Mouse (Mus musculus) embryonic facial prominence, embryonic 11.5 days (tissue): ENCODE measurements around the gene Nfasc. TPM values are rescaled to one million over a fixed set of nuclear protein-coding genes. Genes with fewer than 3 reads are reported as not detected.

ENCODE experiments used
- ATAC-seq: fragments of 200-750 bp; cut with Nextera tagmentation; replicated peaks from 2 replicates; pipeline ENCODE4 v1.8.0; 2017; ENCODE audit warnings: low read depth; ENCODE audit not compliant: insufficient number of reproducible peaks, low FRiP score, low TSS enrichment
- DNase-seq: peaks from one replicate; pipeline ENCODE4 v3.0.0-alpha.2; 2015; ENCODE audit warnings: low spot score
- H3K27ac ChIP-seq: fragments of 300-500 bp; sonication (generic); replicated peaks from 2 replicates; pipeline ENCODE4 v1.5.1; 2014; ENCODE audit warnings: mild to moderate bottlenecking, low read depth, low read length, control low read depth
- H3K27me3 ChIP-seq: fragments of 300-500 bp; sonication (generic); 2 replicates; pipeline ENCODE4 v1.6.1; 2014; ENCODE audit warnings: mild to moderate bottlenecking, low read length, moderate library complexity, mixed read lengths; ENCODE audit not compliant: control insufficient read depth, insufficient read depth
- H3K36me3 ChIP-seq: fragments of 300-500 bp; sonication (generic); replicated peaks from 2 replicates; pipeline ENCODE4 v1.6.1; 2014; ENCODE audit warnings: low read depth, mild to moderate bottlenecking, low read length, moderate library complexity, mixed read lengths; ENCODE audit not compliant: control insufficient read depth, insufficient read depth
- H3K4me1 ChIP-seq: fragments of 300-500 bp; sonication (generic); 2 replicates; pipeline ENCODE4 v1.6.1; 2014; ENCODE audit warnings: low read length, mixed read lengths; ENCODE audit not compliant: control insufficient read depth, insufficient read depth
- H3K4me2 ChIP-seq: fragments of 300-500 bp; sonication (generic); 2 replicates; pipeline ENCODE4 v1.6.1; 2014; ENCODE audit warnings: low read depth, mild to moderate bottlenecking, control low read depth, low read length, moderate library complexity
- H3K4me3 ChIP-seq: fragments of 300-500 bp; sonication (generic); 2 replicates; pipeline ENCODE4 v1.5.1; 2014; ENCODE audit warnings: low read depth, low read length, control low read depth
- H3K9ac ChIP-seq: fragments of 300-500 bp; sonication (generic); replicated peaks from 2 replicates; pipeline ENCODE4 v1.6.1; 2014; ENCODE audit warnings: mild to moderate bottlenecking, control low read depth, low read length
- H3K9me3 ChIP-seq: fragments of 300-500 bp; sonication (generic); replicated peaks from 2 replicates; pipeline ENCODE4 v1.6.1; 2016; ENCODE audit warnings: mild to moderate bottlenecking, low read length, inconsistent platforms, mixed read lengths; ENCODE audit not compliant: control insufficient read depth
- WGBS: fragments of 180-500 bp; shearing (Covaris S2); extraction: QIAGEN DNeasy Blood & Tissue Kit; methylation state at CpG from one replicate; pipeline ENCODE4 v1.1.7; 2014; 5-methylcytosine and 5-hydroxymethylcytosine counted together
- polyA plus RNA-seq: library from polyadenylated mRNA; unstranded; fragments of >200 nt; fragmentation: Nextera tagmentation; extraction: Ambion mirVana; gene quantifications from 2 replicates; pipeline ENCODE4 v1.2.1, GENCODE M21; 2014

The Nfasc gene
- polyA plus RNA-seq, 1 experiment from 2014 or later, result 3.6 TPM

- no peak for DNase-seq
- WGBS, result 83% methylated on average over 6 of the region's 6 CpGs
- no peaks in the 10 kb centered on the region for H3K9me3 ChIP-seq
- H3K9ac ChIP-seq, result no peak overlapping the region
- no peak overlapping the region for H3K27ac ChIP-seq
- no peaks in the 10 kb centered on the region for H3K4me1 ChIP-seq
- H3K4me3 ChIP-seq, result no peak overlapping the region
- no peak for ATAC-seq
- H3K27me3 ChIP-seq, result no peaks in the 10 kb centered on the region
- H3K4me2 ChIP-seq, result no peak overlapping the region
- H3K36me3 ChIP-seq, result no peaks in the 10 kb centered on the region
These were observed 101.3 kb downstream of the Nfasc start for GRCm38 (mm10) chr1:132640256-132640655.

DNA sequence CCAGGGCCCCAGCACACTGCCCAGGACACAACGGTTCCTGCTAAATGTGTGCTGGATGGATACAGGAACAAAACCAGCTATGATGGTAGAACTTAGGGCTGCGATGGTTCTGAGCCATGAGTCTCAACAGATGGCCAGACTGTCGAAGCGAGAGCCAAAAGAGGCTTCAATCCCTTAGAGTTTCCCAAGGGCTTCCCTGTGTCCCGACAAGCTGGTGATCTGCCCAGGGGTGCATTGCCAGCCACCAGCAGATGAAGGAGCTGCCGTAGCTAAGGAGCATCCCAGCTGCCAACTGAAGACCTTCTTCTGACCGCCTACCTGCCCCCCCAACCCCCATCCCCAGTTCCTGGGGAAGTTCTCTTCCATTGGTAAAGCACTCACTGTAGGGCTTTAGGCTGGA, 104.3 kb downstream of the Nfasc start:
- no peaks in the 10 kb centered on the region for H3K9me3 ChIP-seq
- H3K36me3 ChIP-seq, result no peaks in the 10 kb centered on the region
- H3K4me2 ChIP-seq, result no peak overlapping the region
- DNase-seq, result no peak
- no peak overlapping the region for H3K27ac ChIP-seq
- H3K4me3 ChIP-seq, result no peak overlapping the region
- H3K9ac ChIP-seq, result no peak overlapping the region
- no peak for ATAC-seq
- H3K4me1 ChIP-seq, result no peaks in the 10 kb centered on the region
- H3K27me3 ChIP-seq, result no peaks in the 10 kb centered on the region
- 90% methylated on average over 7 of the region's 7 CpGs for WGBS

DNA sequence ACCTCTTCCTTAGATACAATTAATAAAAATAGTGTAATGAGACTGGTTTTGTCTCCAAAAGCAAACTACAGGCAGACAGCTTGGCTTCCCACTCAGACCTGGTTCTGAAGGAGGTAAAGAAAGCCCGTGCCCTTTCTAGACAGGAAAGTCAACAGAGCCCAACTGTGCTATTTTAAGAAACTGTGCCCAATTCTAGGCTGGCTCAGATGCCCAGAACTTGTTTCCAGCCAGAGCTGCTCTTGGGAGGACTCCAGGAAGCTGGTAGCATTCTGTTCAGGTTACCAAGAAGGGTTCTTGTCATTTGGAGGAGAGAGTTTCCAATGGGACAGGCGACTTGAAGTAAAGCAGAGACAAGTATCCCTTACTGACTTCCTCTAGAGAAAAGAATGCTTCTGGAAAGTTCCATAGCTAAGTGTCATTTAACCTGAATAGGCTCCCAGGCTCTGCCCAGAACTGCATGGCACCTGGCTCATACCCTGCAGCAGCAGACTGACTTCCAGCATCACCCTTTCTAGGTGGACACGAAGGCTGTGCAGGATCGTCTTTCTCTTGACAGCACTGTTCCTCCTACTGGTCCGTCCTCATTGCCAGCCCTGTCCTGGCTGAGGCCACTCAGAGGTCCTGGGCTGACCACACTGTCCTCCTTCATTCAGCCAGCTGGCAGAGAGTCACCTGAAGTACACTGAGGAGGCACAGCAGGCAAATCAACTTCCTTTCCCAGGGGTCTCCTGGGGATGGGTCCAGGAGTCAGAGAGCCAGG, 111.8 kb downstream of the Nfasc start:
- Histone ChIP-seq H3K36me3 (no peaks in the 10 kb centered on the region), H3K27me3 (no peaks in the 10 kb centered on the region), H3K9ac (no peak overlapping the region), H3K27ac (no peak overlapping the region), H3K9me3 (no peaks in the 10 kb centered on the region), H3K4me2 (no peak overlapping the region), H3K4me3 (no peak overlapping the region), H3K4me1 (no peaks in the 10 kb centered on the region)
- DNase-seq (no peak), ATAC-seq (no peak)
- 84% methylated on average over 5 of the region's 5 CpGs for WGBS

DNA sequence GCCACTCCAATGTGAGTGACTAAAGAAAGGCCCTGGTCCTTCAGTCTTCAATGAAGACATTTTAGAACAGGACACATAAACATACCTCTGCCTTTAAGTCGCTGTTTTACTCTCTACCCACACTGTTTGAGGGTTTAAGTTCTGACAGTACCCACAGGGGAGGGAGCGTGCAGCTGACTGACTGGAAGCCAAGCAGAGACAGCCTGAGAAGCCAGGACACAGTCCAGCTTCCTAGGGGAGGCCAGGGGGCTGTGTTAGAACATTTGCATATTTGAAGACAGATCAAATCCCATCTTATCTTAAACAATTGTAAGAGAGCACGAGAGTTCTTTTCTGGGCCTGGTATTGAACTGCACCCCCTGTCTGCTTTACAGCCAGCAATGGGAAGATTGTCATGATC, 113.0 kb downstream of the Nfasc start:
- H3K4me3 ChIP-seq, result no peak overlapping the region
- no peaks in the 10 kb centered on the region for H3K4me1 ChIP-seq
- H3K4me2 ChIP-seq, result no peak overlapping the region
- no peak overlapping the region for H3K9ac ChIP-seq
- no peaks in the 10 kb centered on the region for H3K27me3 ChIP-seq
- WGBS, result 77% methylated on average over 3 of the region's 3 CpGs
- no peak overlapping the region for H3K27ac ChIP-seq
- H3K9me3 ChIP-seq, result no peaks in the 10 kb centered on the region
- H3K36me3 ChIP-seq, result no peaks in the 10 kb centered on the region
- DNase-seq (no peak), ATAC-seq (no peak)

GRCm38 (mm10) chr1:132628183-132628582, 113.4 kb downstream of the Nfasc start:
- no peak for DNase-seq
- Histone ChIP-seq H3K4me3 (no peak overlapping the region), H3K36me3 (no peaks in the 10 kb centered on the region), H3K27me3 (no peaks in the 10 kb centered on the region), H3K4me1 (no peaks in the 10 kb centered on the region), H3K4me2 (no peak overlapping the region), H3K9ac (no peak overlapping the region), H3K9me3 (no peaks in the 10 kb centered on the region), H3K27ac (no peak overlapping the region)
- no peak for ATAC-seq
- 93% methylated on average over 8 of the region's 8 CpGs for WGBS

DNA sequence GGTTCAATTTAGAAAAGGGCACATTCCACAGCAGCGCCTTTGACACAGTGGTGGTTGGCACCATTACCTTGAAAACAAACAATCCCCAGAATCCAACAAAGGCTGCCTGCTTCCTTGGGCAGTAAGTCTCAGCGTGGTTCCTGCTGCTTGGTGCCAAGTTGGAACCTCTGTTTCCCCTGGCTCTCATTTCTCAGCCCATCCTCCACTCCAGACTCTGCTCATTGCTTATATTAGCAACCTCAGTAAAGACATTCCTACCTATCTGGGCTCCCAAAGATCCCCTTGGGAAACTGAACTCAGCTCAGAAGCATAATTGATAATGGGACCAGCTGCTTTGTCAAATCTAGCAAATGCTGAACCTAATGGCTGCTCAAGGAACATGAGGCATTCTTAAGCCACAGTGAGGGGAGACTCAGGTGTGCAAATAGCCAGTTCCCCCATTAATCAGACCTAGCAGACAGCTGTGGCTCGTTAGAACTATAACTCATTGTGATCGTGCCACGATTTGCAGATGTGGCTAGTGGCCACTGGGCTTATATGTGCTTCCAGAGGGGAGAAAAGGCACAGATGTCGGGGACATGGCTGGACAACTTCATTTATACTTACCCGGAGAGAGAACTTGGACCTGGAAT, 115.4 kb downstream of the Nfasc start:
- WGBS, result 64% methylated on average over 7 of the region's 7 CpGs
- Histone ChIP-seq H3K9ac (no peak overlapping the region), H3K4me3 (no peak overlapping the region), H3K4me2 (no peak overlapping the region), H3K4me1 (no peaks in the 10 kb centered on the region), H3K27ac (no peak overlapping the region), H3K36me3 (no peaks in the 10 kb centered on the region), H3K9me3 (no peaks in the 10 kb centered on the region), H3K27me3 (no peaks in the 10 kb centered on the region)
- no peak for ATAC-seq
- no peak for DNase-seq

- Histone ChIP-seq H3K27ac (no peak overlapping the region), H3K4me1 (no peaks in the 10 kb centered on the region), H3K4me3 (no peak overlapping the region), H3K27me3 (no peaks in the 10 kb centered on the region), H3K9me3 (no peaks in the 10 kb centered on the region), H3K4me2 (no peak overlapping the region), H3K36me3 (no peaks in the 10 kb centered on the region), H3K9ac (no peak overlapping the region)
- ATAC-seq (no peak), DNase-seq (peak; percentile 48)
- 54% methylated on average over 6 of the region's 6 CpGs for WGBS
These were observed 116.6 kb downstream of the Nfasc start for GRCm38 (mm10) chr1:132625034-132625433.

GRCm38 (mm10) chr1:132624466-132624865, 117.1 kb downstream of the Nfasc start:
- H3K36me3 ChIP-seq, result no peaks in the 10 kb centered on the region
- no peak overlapping the region for H3K27ac ChIP-seq
- no peak overlapping the region for H3K9ac ChIP-seq
- WGBS, result 65% methylated on average over 1 of the region's 1 CpGs
- no peak overlapping the region for H3K4me3 ChIP-seq
- H3K4me1 ChIP-seq, result no peaks in the 10 kb centered on the region
- no peak overlapping the region for H3K4me2 ChIP-seq
- ATAC-seq, result no peak
- DNase-seq, result no peak
- H3K9me3 ChIP-seq, result no peaks in the 10 kb centered on the region
- no peaks in the 10 kb centered on the region for H3K27me3 ChIP-seq
